Mouse (Mus musculus) lung, embryonic 14.5 days (tissue): ENCODE data around the gene Rtl9. TPM values are rescaled to one million over a fixed set of nuclear protein-coding genes. Genes with fewer than 3 reads are reported as not detected.

Experiments
- ATAC-seq: fragments of 200-750 bp; cut with Nextera tagmentation; 2 replicates; pipeline ENCODE4 v1.8.0; 2017; ENCODE audit warnings: mild to moderate bottlenecking, moderate TSS enrichment, moderate library complexity; ENCODE audit not compliant: insufficient read depth
- DNase-seq: peaks from one replicate; pipeline ENCODE4 v3.0.0-alpha.2; 2015
- H3K27ac ChIP-seq: fragments of 300-500 bp; sonication (generic); 2 replicates; pipeline ENCODE4 v1.5.1; 2014; ENCODE audit warnings: low read depth, mild to moderate bottlenecking, moderate library complexity
- H3K27me3 ChIP-seq: fragments of 300-500 bp; sonication (generic); 2 replicates; pipeline ENCODE4 v1.6.1; 2014; ENCODE audit warnings: low read length, control low read depth; ENCODE audit not compliant: insufficient read depth
- H3K36me3 ChIP-seq: fragments of 300-500 bp; sonication (generic); 2 replicates; pipeline ENCODE4 v1.6.1; 2014; ENCODE audit warnings: control low read depth; ENCODE audit not compliant: insufficient read depth
- H3K4me1 ChIP-seq: fragments of 300-500 bp; sonication (generic); 2 replicates; pipeline ENCODE4 v1.6.1; 2014; ENCODE audit warnings: antibody characterized with exemption, control low read depth; ENCODE audit not compliant: insufficient read depth
- H3K4me2 ChIP-seq: fragments of 300-500 bp; sonication (generic); 2 replicates; pipeline ENCODE4 v1.6.1; 2014; ENCODE audit warnings: mild to moderate bottlenecking
- H3K4me3 ChIP-seq: fragments of 300-500 bp; sonication (generic); 2 replicates; pipeline ENCODE4 v1.5.1; 2014; ENCODE audit warnings: low read depth, low read length
- H3K9ac ChIP-seq: fragments of 300-500 bp; sonication (generic); 2 replicates; pipeline ENCODE4 v1.6.1; 2014
- H3K9me3 ChIP-seq: fragments of 300-500 bp; sonication (generic); 2 replicates; pipeline ENCODE4 v1.6.1; 2016; ENCODE audit warnings: low read depth, low read length, control low read depth
- CTCF ChIP-seq: IDR thresholded peaks from 2 replicates; pipeline ENCODE4 v1.5.1; 2016; ENCODE audit warnings: antibody characterized with exemption, low read depth
- WGBS: fragments of 180-500 bp; shearing (Covaris S2); extraction: QIAGEN DNeasy Blood & Tissue Kit; methylation state at CpG from one replicate; pipeline ENCODE4 v1.1.7; 2014; 5-methylcytosine and 5-hydroxymethylcytosine counted together
- polyA plus RNA-seq: library from polyadenylated mRNA; unstranded; fragments of >200 nt; fragmentation: Nextera tagmentation; extraction: Ambion mirVana; gene quantifications from 2 replicates; pipeline ENCODE4 v1.2.1, GENCODE M21; 2014

The Rtl9 gene
- polyA plus RNA-seq: 0.42 and 0.50 TPM in 2 replicates

DNA sequence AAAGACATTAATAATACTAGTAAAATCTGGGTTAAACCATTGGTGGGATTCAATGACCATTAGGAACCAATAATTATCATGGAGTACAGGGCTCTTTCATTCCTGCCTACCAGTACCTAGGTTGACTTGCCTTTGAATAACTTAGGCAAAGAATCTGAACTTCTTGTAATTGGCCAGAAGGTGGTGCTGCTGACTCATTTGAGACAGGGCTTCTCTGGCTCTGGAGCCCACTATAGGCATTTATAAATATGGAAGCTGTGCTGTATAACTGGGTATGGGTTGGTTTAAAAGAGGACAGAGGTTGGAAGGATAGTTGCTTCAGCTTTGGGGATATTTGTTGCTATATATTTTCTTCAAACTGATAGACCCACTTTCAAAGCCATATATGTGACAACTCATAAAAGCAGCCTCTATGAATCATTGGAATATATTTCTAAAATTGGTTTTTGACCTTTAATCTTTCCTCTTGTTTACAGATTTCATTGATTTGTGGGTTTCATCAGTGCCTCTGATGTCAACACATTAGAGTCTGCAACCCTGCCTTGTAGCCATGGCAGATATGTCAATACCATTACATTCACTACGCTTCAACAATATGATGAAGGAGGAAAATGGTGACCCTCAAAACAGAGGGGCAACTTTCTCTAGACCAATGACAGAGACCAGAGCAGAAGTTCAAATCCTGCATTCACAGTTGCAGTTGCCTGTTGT lies at the start of gene Rtl9:
TSS of gene Rtl9 (plus strand) at position 551 of the 711 bp plus-strand sequence.
- Histone ChIP-seq H3K4me1 (no peaks in the 10 kb centered on the region), H3K27me3 (no peaks in the 10 kb centered on the region), H3K4me2 (no peak within 1 kb of the TSS), H3K9ac (no peak within 1 kb of the TSS), H3K9me3 (no peaks in the 10 kb centered on the region), H3K36me3 (no peaks in the 10 kb centered on the region), H3K27ac (no peak within 1 kb of the TSS), H3K4me3 (no peak within 1 kb of the TSS)
- 93% methylated on average over 1 of the region's 1 CpGs for WGBS
- DNase-seq: peak; percentile 68
- TF ChIP-seq CTCF: peak; percentile 69
- ATAC-seq: peak; percentile 41; the same call in 1 of the 2 replicates

DNA sequence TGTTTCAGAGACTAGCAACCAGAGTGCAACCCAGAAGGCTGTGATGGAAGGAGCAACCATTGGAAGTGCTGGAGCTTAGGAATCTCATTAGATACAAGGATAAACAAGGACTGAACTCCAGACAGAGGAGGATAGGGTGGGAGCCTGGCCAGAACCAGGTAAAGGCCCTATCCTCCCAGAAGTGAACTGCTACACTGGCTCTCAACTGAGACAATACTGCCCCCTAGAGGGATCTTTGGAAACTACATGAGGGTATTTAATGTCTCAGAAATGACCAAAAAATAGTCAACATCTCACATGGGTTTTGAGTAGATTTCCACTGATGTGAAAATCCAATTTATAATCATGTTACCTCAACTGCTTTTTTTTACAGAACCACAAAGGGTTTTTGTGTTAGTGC lies 47.9 kb upstream of the Rtl9 start:
- no peaks in the 10 kb centered on the region for H3K36me3 ChIP-seq
- ATAC-seq (no peak), DNase-seq (peak; percentile 75)
- H3K4me1 ChIP-seq: no peaks in the 10 kb centered on the region
- peak; percentile 67 for TF ChIP-seq CTCF
- no peak overlapping the region for H3K9ac ChIP-seq
- no peaks in the 10 kb centered on the region for H3K9me3 ChIP-seq
- H3K4me2 ChIP-seq: no peak overlapping the region
- no peak overlapping the region for H3K27ac ChIP-seq
- no peaks in the 10 kb centered on the region for H3K27me3 ChIP-seq
- no peak overlapping the region for H3K4me3 ChIP-seq

DNA sequence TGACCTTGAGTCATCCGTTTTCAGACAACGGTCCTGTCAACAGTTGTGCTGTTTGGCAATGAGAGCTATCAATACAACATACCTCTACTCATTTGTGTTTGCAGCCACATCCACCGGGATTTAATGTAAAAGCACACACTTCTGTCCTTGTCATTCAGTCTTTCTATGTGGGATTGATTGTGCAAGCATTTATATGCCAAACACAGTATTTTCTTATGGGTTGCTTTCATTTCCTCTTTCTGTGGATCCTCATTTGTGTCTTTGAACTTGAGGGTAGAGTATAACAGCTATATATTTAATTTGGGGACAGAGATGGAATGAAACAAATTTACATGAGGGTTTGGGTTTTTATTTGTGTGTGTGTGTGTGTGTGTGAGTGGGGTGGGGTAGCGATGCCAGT lies 47.5 kb upstream of the Rtl9 start:
- WGBS: 72% methylated on average over 4 of the region's 4 CpGs
- DNase-seq: no peak

DNA sequence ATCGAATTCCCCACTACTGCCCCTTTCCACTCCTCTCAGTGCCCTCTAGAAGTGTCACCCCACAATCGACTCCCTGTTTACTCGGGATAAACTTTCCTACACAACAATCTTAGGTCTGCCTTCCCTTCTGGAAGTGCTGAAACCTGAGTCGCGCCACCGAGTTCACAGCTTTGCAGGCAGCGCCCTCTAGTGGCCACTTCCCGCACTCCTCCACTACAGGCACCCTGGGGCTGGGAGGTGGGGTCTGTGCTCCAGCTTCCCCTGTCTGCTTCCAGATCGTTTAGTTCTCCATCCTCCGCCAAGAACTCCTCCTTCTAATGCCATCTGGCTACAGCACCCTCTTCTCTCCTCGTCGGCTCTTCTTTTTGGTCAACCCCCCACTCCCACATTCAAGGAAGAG lies 40.6 kb upstream of the Rtl9 start:
- peak; percentile 87 for DNase-seq
- peak; percentile 92 for TF ChIP-seq CTCF
- Histone ChIP-seq H3K4me3 (no peak overlapping the region), H3K36me3 (no peaks in the 10 kb centered on the region), H3K27me3 (no peaks in the 10 kb centered on the region), H3K4me1 (no peaks in the 10 kb centered on the region), H3K27ac (no peak overlapping the region), H3K9ac (no peak overlapping the region), H3K9me3 (no peaks in the 10 kb centered on the region), H3K4me2 (peak overlapping the region; percentile 53)
- ATAC-seq: peak; percentile 55
- WGBS: 9% methylated on average over 12 of the region's 12 CpGs

More for the DNA sequence above, 47.5 kb upstream of the Rtl9 start:
- Histone ChIP-seq H3K4me2 (no peak overlapping the region), H3K9me3 (no peaks in the 10 kb centered on the region), H3K4me1 (no peaks in the 10 kb centered on the region), H3K9ac (no peak overlapping the region), H3K27me3 (no peaks in the 10 kb centered on the region), H3K27ac (no peak overlapping the region), H3K4me3 (no peak overlapping the region), H3K36me3 (no peaks in the 10 kb centered on the region)
- ATAC-seq: no peak
- TF ChIP-seq CTCF: no peak

- H3K36me3 ChIP-seq: no peaks in the 10 kb centered on the region
- H3K27ac ChIP-seq: no peak overlapping the region
- DNase-seq (peak; percentile 67), ATAC-seq (no peak)
- H3K9ac ChIP-seq: no peak overlapping the region
- 49% methylated on average over 11 of the region's 11 CpGs for WGBS
- no peak overlapping the region for H3K4me2 ChIP-seq
- H3K4me3 ChIP-seq: no peak overlapping the region
- H3K4me1 ChIP-seq: no peaks in the 10 kb centered on the region
- no peaks in the 10 kb centered on the region for H3K27me3 ChIP-seq
- TF ChIP-seq CTCF: no peak
- H3K9me3 ChIP-seq: no peaks in the 10 kb centered on the region
These were observed 36.6 kb upstream of the Rtl9 start for GRCm38 (mm10) chrX:143062641-143063355.

DNA sequence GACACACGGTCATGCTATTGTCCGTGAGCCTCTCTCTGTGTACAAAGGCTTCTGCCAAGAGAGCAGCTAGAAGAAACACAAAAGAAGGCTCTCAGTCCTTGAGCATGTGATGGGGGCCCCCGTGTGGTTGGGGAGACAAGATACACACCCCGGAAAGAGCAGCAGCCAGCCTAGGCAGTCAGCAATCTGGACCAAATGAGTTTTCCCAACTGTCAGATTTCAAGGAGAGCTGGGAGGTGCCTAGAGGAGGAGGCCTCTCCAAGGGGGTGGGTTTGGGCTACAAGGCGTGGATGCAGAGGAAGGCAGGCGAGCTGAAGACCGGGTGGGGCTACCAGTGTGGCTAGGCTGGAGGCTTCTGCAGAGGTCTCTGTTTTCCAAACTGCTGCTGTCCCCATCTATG lies 35.6 kb upstream of the Rtl9 start:
- 35% methylated on average over 7 of the region's 7 CpGs for WGBS
- no peak overlapping the region for H3K9ac ChIP-seq
- peak; percentile 29; the same call in 1 of the 2 replicates for TF ChIP-seq CTCF
- no peaks in the 10 kb centered on the region for H3K9me3 ChIP-seq
- H3K27me3 ChIP-seq: no peaks in the 10 kb centered on the region
- H3K4me1 ChIP-seq: no peaks in the 10 kb centered on the region
- H3K36me3 ChIP-seq: no peaks in the 10 kb centered on the region
- H3K4me2 ChIP-seq: peak overlapping the region; percentile 4; the same call in 1 of the 2 replicates
- DNase-seq (peak; percentile 70), ATAC-seq (peak; percentile 59)
- H3K27ac ChIP-seq: peak overlapping the region; percentile 40
- no peak overlapping the region for H3K4me3 ChIP-seq

- H3K4me3 ChIP-seq: no peak overlapping the region
- H3K4me1 ChIP-seq: no peaks in the 10 kb centered on the region
- no peak overlapping the region for H3K9ac ChIP-seq
- H3K9me3 ChIP-seq: no peaks in the 10 kb centered on the region
- H3K27me3 ChIP-seq: no peaks in the 10 kb centered on the region
- H3K27ac ChIP-seq: peak overlapping the region; percentile 40; the same call in 1 of the 2 replicates
- WGBS: 45% methylated on average over 9 of the region's 9 CpGs
- peak; percentile 78 for ATAC-seq
- no peak overlapping the region; the same call in 1 of the 2 replicates for H3K4me2 ChIP-seq
- TF ChIP-seq CTCF: no peak
- peak; percentile 74 for DNase-seq
- H3K36me3 ChIP-seq: no peaks in the 10 kb centered on the region
These were observed 35.1 kb upstream of the Rtl9 start for GRCm38 (mm10) chrX:143064288-143064687.
